Mouse (Mus musculus) 3T3-L1 (cell line): Measurements from ENCODE around the gene H2-Eb2.
"Not testable (repeated sequence)": the region's sequence is repeated elsewhere in the genome, so short reads cannot be mapped to it uniquely, and the experiment has no call there.

Source experiments
- DNase-seq: peaks from one replicate; pipeline ENCODE4 v3.0.0-alpha.2; 2015; ENCODE audit warnings: low read depth, low spot score

Gene H2-Eb2

DNA sequence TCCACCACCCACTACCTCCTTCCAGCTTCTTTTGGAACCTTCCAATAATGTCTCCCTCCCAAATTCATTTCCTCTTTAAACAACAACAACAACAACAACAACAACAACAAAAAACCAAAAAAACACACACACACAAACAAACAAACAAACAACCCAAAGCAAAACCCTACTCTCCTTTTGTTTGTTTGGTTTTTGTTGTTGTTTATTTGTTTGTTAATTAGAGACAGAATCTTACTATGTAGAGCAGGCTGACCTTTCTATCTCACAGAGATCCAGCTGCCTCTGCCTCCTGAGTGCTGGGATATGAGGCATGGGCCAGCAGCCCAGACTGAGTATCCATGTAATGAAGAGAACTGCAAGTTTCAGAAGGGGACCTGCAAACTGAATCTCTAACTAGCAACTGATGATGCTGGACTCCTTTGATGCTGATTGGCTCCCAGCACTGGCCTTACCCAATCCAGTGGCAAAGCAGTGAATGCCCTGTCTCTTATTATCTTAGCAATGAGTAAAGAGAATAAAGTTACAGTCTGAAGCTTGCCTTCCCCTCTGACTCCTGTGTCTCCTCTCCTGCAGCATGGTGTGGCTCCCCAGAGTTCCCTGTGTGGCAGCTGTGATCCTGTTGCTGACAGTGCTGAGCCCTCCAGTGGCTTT is 20.0 kb upstream of the H2-Eb2 start, which contains the start of gene H2-Eb1:
Gene H2-Eb1 (plus strand): TSS at position 488 of the 651 bp plus-strand sequence.
- DNase-seq = peak; percentile 73

- DNase-seq = no peak
Observed at GRCm38 (mm10) chr17:34306407-34306806, 19.1 kb upstream of the H2-Eb2 start.

DNA sequence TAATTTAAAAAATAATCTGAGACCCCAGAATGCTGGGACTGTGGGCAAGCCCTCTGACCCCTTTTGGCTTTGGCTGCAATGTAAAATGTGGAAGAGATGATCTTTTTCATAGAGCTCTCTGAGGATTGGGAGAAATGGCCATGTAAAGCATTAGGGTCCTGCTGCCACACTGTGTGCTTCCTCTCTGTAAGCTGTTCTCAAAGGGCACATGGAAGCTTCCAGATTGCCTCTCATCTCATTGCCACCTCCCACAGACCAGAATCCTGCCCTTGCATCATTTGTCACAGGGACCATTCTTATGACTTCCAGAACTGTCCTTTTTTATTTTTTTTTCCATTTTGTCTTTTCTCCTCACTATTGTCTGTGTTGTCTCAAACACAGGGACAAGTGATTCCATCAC is 18.2 kb upstream of the H2-Eb2 start:
- no peak for DNase-seq

DNA sequence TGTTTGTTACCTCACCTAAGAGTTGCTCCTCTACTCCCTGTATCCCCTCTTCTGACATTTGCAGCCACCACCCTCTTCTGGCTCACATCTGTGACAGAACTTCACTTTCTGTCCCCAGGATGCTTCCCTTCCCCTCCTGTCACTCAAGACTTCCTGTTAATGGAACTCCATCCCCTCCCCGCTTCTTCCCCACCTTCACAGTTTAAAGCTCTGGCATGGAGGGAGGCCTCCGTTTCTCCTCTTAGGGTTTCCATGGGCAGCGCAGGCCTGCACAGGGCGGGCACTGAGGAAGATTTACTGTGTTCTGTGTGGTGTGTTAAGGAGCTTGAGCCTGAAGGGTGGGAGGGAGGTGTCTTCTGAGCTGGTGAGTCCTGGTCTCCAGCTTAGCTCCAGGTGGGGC is 17.3 kb upstream of the H2-Eb2 start:
- DNase-seq = no peak

DNA sequence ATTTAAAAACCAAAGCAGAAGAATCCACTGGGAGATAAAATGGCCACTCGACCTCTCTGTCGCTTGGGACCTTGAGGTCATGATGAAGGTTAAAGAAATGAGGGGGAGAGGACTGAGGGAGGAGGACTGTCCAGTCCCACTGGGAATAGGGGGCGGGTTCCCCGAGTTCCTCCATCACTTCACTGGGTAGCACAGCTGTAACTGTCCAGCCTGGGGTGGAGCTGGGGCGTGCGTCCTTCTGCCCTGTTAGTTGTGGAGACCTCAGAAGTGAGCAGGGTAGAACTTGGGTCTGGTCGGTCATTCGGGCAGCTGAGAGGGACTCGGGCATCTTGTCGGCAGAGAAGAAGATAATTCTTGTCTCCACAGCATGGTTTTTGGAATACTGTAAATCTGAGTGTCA is 16.2 kb upstream of the H2-Eb2 start:
- no peak for DNase-seq

DNA sequence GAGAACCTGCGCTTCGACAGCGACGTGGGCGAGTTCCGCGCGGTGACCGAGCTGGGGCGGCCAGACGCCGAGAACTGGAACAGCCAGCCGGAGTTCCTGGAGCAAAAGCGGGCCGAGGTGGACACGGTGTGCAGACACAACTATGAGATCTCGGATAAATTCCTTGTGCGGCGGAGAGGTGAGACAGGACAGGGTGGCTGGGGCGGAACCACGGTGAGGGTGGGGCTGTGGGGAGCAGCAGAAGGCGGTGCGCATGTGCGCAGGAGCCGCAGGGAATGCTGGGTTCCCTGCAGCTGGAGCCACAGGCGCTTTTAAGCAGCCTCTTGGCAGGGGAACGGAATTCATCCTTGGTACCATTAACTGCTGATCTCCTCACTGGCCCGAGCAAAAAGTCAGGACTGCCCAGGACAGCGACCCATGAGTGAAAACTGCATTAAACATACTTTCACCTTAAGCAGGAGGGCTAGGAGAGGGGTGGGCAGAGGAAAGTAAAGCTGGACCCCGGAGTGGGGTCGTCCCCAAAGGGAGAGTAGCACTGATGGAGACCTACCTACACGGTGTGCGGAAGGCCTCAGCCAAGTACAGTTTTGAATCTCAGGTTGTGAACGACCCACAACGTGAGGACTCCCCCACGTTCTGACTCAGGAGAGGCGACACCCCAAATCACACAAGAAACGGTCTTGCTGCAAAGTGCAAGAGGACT is 15.6 kb upstream of the H2-Eb2 start:
- no peak for DNase-seq

DNA sequence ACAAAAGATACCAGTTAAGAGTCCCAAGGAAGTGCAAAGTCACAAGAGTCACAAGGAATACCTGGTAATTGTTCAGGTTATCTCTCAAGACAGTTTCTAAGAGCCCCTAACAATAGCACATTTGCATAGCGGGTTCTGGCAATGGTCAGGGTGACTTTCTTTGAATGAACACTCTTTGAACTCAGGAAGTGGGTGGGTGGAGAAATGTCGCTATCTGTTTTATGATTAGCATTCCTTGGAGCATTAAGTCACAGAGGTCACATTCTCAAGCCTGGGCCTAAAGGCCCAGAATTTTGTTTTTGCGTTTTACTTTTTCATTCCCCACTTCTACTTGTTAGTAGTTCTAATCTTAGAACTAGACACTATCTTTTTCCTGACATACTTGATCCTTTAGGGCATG is 14.9 kb upstream of the H2-Eb2 start:
- DNase-seq = not testable (repeated sequence)

- no peak for DNase-seq
Observed at GRCm38 (mm10) chr17:34312185-34312584, 13.3 kb upstream of the H2-Eb2 start.

DNA sequence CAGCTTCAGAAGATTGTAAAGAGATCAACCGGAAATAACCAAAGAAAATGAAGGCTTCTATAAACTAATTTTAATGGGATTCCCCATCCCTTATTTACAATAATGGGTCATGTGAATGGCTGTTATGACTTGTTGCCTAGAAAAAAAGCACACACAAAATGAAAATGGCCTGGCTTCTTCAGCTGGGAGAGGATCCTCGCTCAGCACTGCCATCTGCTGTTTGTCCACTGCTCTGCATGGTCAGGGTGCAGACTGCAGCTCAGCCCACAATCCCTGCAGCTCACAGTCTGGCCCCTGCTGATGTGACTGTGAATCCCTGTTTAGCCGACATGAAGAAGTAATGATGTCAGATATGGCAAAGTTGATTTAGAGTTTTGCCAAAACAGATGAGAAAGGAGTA is 12.1 kb upstream of the H2-Eb2 start:
- DNase-seq = peak; percentile 78

GRCm38 (mm10) chr17:34314286-34314685 is 11.2 kb upstream of the H2-Eb2 start:
- no peak for DNase-seq

- DNase-seq = no peak
Observed at GRCm38 (mm10) chr17:34315512-34315911, 10.0 kb upstream of the H2-Eb2 start.

GRCm38 (mm10) chr17:34316697-34317096 is 8.8 kb upstream of the H2-Eb2 start:
- no peak for DNase-seq

DNA sequence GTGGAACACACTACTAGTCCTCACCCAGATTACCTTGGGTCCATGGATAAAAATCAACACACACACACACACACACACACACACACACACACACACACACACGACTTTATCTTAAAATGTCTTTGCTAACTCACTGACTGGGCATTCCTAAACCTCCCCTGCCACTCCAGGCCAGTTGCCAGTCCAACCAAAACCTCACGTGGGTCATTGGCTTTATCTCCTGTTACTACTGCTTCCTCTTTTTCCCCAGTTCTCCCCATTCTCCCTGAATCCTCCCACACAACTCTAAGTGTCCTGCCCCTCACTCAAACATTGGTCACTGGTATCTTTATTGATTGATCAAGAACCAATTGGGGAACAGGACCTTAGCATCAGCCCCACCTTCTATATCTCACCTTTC is 8.2 kb upstream of the H2-Eb2 start:
- no peak for DNase-seq

GRCm38 (mm10) chr17:34326373-34326772 is 908 bp downstream of the H2-Eb2 start:
- DNase-seq = no peak

DNA sequence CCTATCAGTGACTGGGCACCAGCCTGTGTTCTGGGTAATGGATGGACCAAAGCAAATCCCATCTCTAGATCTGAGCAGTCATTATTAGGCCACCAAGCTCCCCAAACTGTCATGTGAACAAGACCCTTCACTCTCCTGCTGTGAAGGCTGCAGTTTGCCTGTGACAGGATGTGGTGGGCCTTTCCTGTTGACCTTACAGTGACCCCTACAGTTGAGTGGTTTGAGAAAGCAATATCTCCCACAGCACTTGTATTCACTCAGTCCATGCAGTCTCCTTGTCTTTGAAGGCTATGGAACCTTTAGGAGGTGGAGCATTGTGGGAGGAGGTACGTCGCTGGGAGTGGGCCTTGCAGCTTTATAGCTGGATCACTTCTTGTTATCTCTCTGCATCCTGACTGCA is 4.3 kb downstream of the H2-Eb2 start:
- no peak for DNase-seq

DNA sequence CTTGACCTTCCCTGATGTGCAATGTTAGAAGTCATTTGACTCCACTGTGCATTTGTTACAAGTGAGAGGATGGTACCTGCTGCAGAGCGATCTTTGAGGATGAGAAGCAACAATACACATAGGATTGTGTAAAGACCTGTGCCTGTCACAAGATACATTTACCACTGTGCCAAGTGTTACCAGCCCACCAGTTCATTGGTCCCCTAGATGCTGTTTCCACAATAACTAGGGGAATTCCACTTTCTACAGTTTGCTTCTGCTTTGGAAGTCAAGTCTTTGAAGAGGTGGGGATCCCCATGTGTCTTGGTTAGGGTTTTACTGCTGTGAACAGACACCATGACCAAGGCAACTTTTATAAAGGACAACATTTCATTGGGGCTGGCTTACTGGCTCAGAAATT is 5.7 kb downstream of the H2-Eb2 start:
- DNase-seq = no peak

DNA sequence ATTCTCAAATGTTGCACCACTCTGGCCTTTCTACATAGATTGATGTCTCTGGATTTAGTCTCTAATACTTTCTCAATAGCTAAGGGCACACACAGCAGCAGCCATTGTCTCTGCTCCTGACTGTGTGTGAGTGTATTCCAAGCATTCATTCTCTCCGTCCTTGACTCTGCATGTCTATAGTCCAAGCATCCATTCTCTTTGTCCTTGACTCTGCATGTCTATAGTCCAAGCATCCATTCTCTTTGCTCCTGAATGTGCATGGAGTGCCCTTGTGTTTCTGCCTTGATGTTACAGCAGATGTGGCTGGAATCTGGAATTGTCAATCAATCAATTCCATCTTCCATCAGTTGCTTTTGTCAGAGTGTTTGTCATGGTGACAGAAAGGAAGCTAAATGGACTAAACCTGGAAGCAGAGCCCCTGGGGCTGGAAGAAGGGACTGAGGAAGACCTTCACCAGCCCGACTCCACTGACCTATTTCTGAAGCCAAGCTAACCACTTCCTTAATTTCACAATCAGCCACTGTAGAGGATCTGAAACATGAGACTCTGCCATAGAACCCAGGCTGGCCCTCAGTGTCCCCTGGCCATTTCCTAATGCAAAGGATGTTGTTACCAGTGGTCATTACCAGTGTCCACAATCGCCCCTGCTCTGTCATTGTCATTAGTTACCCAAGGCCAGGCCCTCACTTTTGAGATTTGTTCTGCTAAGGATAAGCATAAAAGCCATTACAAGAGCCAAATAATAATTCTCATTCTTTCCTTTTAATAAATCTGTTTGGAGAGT is 15.3 kb downstream of the H2-Eb2 start:
- no peak for DNase-seq

DNA sequence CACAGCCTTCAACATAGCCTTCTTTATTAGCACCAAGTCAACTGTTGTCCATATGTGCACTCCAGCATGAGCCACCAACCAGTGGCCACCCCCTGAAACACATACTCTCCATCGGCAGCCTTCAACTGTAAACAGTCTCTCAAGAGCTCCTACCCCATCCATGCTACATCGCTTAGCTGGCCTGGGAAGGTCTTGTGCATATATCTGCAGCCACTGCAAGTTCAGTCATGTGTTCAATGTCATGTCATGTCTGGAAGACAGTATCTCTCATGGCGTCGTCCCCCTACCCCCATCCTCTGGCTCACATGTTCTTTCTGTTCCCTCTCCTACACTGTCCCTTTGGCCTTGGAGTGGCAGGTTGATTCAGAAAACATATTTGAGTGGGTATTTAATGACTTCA is 19.4 kb downstream of the H2-Eb2 start:
- no peak for DNase-seq

DNA sequence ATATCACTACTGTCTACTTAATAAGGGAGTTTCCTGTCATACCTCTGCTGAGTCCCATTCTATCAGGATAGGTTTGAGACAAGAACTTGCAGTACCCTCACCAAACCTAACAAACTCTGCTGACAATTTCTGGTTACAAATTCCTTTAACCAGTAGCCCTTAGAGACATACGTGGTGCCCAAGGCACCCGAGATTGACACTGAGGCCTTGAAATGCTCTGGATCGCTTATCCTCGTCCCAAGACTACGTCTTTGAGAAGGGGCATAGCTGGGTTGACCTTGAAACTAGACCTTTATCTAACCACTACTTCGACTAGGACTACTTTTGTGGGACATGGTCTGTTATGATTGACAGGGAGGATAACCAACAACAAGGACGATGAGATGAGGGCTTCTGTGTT is 20.0 kb downstream of the H2-Eb2 start:
- DNase-seq = no peak

DNA sequence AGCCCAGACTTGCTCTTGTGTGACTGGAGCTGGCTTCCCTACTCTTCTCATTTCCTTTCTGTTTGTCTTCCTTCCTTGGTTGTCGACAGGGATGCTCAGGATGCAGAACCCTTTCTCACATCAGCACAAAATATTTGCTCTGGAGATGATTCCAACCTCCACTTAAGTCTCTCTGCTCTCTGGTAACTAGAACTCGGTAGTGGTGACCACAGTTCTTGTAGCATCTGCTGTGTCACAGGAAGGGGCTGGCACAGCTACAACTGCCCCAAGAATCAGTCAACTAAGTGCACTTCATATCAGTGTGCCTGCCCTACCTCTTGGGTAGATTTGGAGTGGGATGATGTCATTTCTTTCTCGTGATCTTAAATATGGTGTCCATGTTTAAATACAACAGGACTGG is 20.6 kb downstream of the H2-Eb2 start:
- no peak for DNase-seq

- DNase-seq = peak; percentile 32
Observed at GRCm38 (mm10) chr17:34347606-34348308, 22.3 kb downstream of the H2-Eb2 start.

- peak; percentile 81 for DNase-seq
Observed at GRCm38 (mm10) chr17:34349429-34349828, 24.0 kb downstream of the H2-Eb2 start.
